Mouse (Mus musculus): Measurements from ENCODE around the gene Sox15.
"Not testable (repeated sequence)": the region's sequence is repeated elsewhere in the genome, so short reads cannot be mapped to it uniquely, and the experiment has no call there.

The Sox15 gene

DNA sequence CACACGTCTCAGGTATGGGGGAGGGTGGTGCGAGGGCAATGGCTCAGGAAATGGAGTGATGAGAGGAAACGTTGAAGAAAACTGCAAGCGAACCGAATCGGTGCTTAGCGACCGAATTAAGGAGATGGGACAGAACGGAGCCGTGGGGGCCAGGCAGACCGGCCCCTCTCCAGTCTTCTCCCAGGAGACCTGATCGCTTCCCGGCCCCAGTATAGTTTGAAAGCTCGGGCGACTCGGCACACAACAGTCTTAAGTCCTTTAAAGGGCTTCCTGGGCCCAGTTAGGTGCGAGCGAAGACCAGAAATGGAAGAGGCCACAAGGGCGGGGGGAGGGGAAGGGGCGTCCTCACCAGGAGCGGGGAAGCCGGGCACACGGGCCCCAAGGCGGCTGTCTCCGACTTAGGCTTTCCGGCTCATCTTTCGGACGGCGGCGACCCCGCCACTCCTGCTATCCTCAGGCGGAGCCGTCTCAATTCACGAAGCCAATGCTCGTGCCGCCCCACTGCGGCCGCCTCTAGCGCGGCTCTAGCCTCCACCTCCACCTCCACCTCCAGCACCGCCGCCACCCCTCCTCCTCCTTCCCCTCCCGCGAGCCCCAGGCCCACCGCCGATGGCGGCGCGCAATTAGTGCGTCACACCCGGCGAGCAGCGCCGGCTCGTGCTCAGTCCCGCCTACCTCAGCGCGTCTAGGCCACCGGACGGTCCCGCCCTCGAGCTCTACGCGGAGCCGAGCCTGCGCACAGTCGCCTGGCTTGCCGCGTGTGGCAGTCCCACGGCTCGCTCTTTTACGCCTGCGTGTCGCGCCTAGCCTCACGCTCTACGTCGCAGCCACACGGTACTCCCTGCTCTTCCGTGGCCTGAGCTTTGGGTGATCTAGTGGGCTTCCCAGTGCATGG lies 26.4 kb downstream of the Sox15 start, which contains the start of gene Senp3:
TSS of gene Senp3 (minus strand) at position 771 of the 895 bp plus-strand sequence.
- DNase-seq = peak; percentile 95

- DNase-seq = no peak
Measured at GRCm38 (mm10) chr11:69682209-69682839, 27.2 kb downstream of the Sox15 start.

DNA sequence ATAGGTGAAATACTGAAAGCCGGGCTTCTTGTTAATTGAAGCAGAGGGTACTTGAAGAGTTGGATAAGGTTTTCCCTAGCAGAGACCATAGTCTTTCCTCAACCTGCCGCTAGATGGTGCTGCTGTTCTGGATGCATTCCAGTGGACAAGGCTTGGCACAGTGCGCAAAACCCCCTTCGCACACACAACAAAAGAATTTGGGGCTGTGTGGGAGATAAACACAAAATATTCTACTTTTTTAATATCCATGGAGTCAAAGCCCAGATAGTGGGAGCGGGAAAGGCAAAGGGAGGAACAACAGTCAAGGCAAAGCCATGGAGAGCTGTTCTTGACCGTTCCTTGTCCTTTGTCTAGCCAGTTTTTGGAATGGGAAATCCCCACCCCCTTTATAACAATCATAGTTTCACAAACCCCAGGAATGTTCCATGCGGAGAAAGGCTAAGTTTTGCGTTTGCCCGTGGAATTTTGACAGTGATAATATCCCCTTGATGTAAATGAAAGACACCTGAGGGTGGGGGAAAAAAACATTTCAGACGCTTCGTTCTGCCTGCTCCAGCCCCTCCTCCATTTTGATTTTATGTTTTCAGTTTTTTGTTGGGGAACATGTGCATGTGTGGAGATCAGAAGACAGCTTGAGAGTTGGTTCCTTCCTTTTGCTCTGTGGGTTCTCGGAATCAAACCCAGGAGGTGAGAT lies 27.9 kb downstream of the Sox15 start:
- DNase-seq = peak; percentile 93

- no peak for DNase-seq
Measured at GRCm38 (mm10) chr11:69683576-69683975, 28.5 kb downstream of the Sox15 start.

DNA sequence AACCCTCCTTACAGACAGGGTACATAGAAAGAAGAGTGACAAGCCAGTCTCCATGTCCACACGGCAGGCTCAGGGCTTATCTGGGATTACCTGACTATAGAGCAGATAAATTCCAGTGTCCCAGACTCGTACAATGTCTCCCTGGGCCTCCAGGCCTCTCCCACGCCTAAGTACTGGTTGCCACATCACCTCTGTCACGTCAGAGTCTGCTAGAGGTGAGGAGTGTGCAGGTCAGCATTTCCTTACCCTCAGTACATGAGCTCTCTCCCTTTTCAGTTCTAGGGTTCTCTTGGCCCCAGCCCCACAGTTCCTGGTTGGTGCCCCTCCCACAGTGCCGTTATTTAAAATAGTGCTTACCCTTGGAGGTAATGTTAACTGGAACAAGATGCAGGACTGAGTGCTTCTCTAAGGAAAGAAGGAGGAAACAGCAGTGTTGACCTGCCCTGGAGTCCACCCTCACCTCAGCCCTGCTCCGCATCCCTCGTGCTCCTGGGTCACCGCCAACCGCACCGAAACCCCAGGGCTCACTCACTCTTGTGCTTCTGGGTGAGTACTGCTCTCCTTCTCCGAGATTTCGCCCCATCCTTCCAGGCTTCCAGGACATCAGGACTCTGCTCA lies 29.1 kb downstream of the Sox15 start:
- DNase-seq = peak; percentile 40

- DNase-seq = no peak
Measured at GRCm38 (mm10) chr11:69684936-69685335, 29.8 kb downstream of the Sox15 start.

DNA sequence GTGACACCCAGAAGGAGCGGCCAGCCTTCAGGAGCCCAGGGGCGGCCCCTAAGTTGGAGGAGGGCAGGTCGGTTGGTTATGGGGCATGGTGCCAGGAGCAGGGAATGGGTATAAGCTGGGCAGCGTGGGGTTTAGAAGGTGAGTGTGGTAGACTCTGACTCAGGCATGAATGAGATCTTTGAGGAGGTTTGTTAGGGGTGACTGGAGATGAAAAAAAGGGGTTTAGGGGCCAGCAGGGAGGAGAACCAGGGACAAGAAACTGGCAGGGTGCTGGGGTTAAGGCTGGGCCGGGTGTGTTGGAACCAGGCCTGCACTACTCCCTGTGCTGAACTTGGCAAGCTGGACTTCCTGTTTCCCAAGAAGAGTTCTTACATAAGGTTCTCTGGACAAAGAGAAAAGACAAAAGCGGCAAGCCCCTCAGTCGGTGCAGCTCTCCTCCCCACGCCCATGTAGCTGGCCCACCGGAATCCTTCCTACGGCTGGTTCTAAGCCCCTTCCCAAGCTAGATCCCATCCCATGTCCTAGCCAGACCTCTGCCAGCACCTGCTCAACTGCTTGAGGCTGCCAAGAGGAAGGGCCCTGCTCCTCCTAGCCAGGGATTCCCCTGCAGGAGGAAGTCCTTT lies 30.5 kb downstream of the Sox15 start, which contains the start of gene Tnfsf13:
TSS of gene Tnfsf13 (minus strand) at position 259 of the 623 bp plus-strand sequence.
- peak; percentile 96 for DNase-seq

- DNase-seq = peak; percentile 82
Measured at GRCm38 (mm10) chr11:69686377-69686776, 31.3 kb downstream of the Sox15 start.

DNA sequence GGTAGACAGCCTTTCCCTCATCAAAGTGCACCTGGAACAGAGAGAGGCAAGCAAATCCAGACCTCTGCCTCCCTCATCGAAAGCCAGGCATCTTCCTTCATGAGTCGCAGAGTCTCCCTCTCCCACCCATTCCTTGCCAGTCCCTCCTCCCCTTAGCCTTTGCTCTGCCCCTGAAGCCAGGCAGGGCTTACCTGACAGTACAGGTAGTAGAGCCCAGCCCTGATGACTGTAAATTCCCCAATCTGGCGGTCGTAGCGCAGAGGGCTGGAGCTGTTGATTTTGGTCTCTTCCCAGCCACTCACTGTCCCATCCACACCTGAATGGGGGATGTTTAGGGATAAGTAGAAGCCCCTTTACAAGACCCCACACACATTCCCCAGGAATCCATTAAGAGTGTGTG lies 31.9 kb downstream of the Sox15 start:
- no peak for DNase-seq

GRCm38 (mm10) chr11:69689891-69690290 lies 34.8 kb downstream of the Sox15 start:
- DNase-seq = peak; percentile 79

DNA sequence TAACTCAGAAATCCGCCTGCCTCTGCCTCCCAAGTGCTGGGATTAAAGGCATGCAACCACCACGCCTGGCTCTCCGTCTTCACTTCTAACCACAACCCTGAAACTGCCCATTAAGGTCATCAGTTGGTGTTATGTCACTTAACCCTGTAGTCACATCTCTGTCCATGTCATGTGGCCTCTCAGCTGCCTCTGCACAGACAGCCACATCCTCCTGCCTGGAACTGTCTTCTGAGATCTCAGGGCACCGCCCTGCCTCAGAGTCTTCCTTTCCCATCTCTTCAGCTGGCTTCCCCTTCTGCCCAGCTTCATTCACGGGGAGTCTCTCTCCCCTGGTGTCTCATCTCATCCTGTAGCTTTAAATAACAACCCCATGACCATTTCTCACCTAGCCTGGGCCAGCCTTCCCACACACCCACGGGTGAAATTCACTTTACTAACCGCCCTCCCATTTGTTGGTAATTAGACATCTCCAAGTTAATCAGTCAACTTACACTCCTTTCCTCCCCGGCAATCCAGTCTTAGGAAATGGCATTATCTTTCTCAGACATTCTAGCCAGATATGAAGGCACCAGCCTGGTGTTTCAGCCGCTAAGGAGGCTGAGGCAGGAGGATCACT lies 37.2 kb downstream of the Sox15 start:
- peak; percentile 73 for DNase-seq

DNA sequence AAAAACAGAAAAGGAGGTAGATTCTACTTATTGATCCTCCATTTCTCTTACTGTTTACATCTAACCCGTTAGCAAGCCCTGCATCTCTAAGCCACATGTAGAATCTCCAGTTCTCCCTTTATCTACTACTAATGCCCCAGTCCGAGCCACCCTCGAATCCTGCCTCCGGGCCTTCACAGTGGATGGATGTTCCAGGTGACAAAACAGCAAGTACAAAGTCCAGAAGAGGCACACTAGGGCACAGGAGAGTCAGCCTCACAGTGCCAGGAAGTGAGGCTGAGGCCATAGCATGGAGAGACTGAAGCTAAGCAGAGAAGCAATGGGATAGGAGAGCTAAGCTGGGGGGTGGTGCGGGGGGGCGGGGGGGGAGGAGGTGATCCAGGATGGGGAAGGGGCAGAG lies 37.7 kb downstream of the Sox15 start:
- peak; percentile 87 for DNase-seq

DNA sequence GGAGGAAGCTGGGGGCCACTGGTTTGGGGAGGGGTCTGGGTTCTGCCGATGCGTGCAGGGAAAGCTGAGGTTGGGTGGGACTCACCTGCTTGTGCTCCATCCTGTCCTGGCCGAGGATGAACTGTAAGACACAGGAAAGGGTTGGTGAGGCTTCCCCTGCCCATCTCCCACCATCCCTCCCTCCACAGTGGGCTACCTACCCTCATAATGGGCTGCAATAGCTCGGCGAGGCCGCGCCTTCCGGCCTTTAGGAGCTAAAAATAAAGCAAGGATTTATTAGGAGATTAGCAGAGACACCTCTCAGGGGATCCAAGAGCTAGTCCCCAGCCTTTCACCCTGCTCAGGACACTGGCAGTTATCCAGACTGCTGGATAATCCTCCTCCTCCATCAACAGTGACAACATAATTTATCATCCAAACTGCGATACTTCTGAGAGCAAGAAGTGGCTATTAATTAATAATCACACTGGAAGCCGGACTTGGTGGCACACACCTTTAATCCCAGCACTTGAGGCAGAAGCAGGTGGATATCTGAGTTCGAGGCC lies 38.4 kb downstream of the Sox15 start:
- peak; percentile 55 for DNase-seq

DNA sequence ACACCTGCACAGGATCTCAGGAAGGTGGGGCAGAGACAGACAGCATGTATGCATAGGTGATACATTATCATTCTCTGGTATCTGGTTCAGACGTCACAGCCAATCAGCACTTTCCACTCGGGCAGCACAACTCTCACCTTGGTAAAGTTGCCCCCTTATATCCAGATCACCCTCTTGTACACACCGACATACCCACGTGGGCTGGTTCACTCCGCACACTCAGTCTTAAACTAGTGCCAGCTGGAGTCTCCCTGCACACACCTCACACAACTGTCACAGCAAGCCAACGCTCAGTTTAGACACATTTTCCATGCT lies 39.9 kb downstream of the Sox15 start:
- DNase-seq = no peak

- peak; percentile 82 for DNase-seq
Measured at GRCm38 (mm10) chr11:69695361-69696181, 40.5 kb downstream of the Sox15 start, which contains the start of the genes Tnfsf12 and Tnfsfm13. Tnfsf12 (minus strand) TSS chr11:69695849. Tnfsfm13 (minus strand) TSS chr11:69696098.

GRCm38 (mm10) chr11:69697396-69697795 lies 42.3 kb downstream of the Sox15 start:
- no peak for DNase-seq

GRCm38 (mm10) chr11:69698574-69698973 lies 43.5 kb downstream of the Sox15 start:
- DNase-seq = no peak

DNA sequence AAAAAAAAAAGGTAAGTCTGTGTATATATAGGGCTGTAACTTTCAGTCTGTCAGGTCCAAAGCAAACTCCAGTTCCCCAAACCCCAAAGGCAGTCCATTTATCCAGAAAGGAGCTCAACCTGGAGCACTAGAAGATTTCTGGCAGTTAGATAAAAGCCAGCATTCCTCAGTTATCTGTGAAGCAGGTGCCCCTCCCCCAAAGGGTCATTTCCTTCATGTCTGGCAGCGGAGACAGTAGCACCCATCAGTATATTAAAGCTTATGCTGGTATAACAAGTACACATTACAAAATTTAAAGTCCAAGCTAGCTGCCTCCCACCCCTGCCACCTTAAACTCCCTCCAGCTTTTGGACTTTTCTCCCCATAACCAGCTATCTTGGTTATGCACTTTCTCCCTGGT lies 44.5 kb downstream of the Sox15 start:
- DNase-seq = no peak

- DNase-seq = not testable (repeated sequence)
Measured at GRCm38 (mm10) chr11:69702886-69703285, 47.8 kb downstream of the Sox15 start.

DNA sequence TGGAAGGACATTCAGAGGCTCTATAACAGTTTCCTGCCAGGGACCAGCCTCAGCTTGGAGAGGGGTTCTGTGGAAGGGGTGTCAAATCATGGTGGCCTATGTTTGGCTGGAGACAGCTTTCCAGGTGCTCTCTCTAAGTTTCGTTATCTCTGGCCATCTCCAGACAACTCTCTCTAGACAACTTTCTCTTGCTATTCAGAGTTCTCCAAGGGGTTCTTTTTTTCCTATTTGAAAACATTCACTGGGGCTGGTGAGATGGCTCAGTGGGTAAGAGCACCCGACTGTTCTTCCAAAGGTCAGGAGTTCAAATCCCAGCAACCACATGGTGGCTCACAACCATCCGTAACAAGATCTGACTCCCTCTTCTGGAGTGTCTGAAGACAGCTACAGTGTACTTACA lies 48.3 kb downstream of the Sox15 start:
- not testable (repeated sequence) for DNase-seq

Measured in kidney, adult 9 months (tissue).